8 mouse cellular contexts compared by ENCODE assay signal in genomic region chr2:27758414-27759301, GRCm38 (mm10).
DNase-seq lines count a peak whose midpoint lies in the region; ATAC-seq lines count a peak whose summit lies in the region.

No protein-coding gene starts in this region.

- no peak overlapping the region for H3K9ac ChIP-seq in midbrain, embryonic 13.5 days (replicated peaks)
- peak overlapping the region; percentile 23; the same call in 1 of the 2 replicates for H3K9ac ChIP-seq in kidney, embryonic 14.5 days (ENCODE audit: low read depth, low read length)
- H3K9ac ChIP-seq in limb, embryonic 11.5 days (ENCODE audit: low read length) = 0 out of 2 replicates have a peak overlapping the region, but pooled peaks have one; percentile 13
- peak overlapping the region; percentile 3; the same call in 1 of the 2 replicates for H3K9ac ChIP-seq in midbrain, embryonic 16.5 days (ENCODE audit: low read depth, low read length)

- DNase-seq in midbrain, embryonic 10.5 days (ENCODE audit: low spot score) = no peak
- DNase-seq in fibroblast of lung, adult 2 months (ENCODE audit: low read depth) = peak; percentile 97
- DNase-seq in heart, embryonic 10.5 days (ENCODE audit: low spot score) = peak; percentile 85
- DNase-seq in limb, embryonic 11.5 days (ENCODE audit: low spot score) = peak; percentile 60
- DNase-seq in testis, postnatal 10 days (ENCODE audit: low spot score) = peak; percentile 94

- ATAC-seq in midbrain, embryonic 13.5 days = peak; percentile 41; the same call in 1 of the 2 replicates
- ATAC-seq in kidney, embryonic 14.5 days (ENCODE audit: low FRiP score, low TSS enrichment) = peak; percentile 81
- no peak; the same call in 1 of the 2 replicates for ATAC-seq in limb, embryonic 11.5 days (ENCODE audit: insufficient number of reproducible peaks, low FRiP score, low TSS enrichment, low read depth)
- peak; percentile 70 for ATAC-seq in midbrain, embryonic 16.5 days

- H3K27ac ChIP-seq in midbrain, embryonic 13.5 days = peak overlapping the region; percentile 51; the same call in 1 of the 2 replicates
- H3K27ac ChIP-seq in midbrain, embryonic 10.5 days (replicated peaks) = no peak overlapping the region; the same call in 1 of the 2 replicates
- peak overlapping the region; percentile 71 for H3K27ac ChIP-seq in heart, embryonic 10.5 days
- H3K27ac ChIP-seq in kidney, embryonic 14.5 days (ENCODE audit: low read depth, low read length) = peak overlapping the region; percentile 88
- peak overlapping the region; percentile 87 for H3K27ac ChIP-seq in limb, embryonic 11.5 days (replicated peaks; ENCODE audit: low read depth, low read length)
- peak overlapping the region; percentile 51 for H3K27ac ChIP-seq in midbrain, embryonic 16.5 days (ENCODE audit: low read length)

- H3K4me1 ChIP-seq in midbrain, embryonic 13.5 days (replicated peaks) = peaks cover 30% of the 10 kb centered on the region
- peaks cover 23% of the 10 kb centered on the region for H3K4me1 ChIP-seq in midbrain, embryonic 10.5 days
- H3K4me1 ChIP-seq in heart, embryonic 10.5 days = peaks cover 56% of the 10 kb centered on the region
- peaks cover 27% of the 10 kb centered on the region for H3K4me1 ChIP-seq in kidney, embryonic 14.5 days (ENCODE audit: control insufficient read depth, insufficient read depth, low read length)
- peaks cover 22% of the 10 kb centered on the region for H3K4me1 ChIP-seq in limb, embryonic 11.5 days (ENCODE audit: control insufficient read depth, insufficient read depth, low read length)
- H3K4me1 ChIP-seq in midbrain, embryonic 16.5 days (ENCODE audit: control insufficient read depth, insufficient read depth, low read length) = peaks cover 17% of the 10 kb centered on the region; the same call in 1 of the 2 replicates

- WGBS in midbrain, embryonic 13.5 days = 63% methylated on average over 20 of the region's 20 CpGs
- 79% methylated on average over 20 of the region's 20 CpGs for WGBS in midbrain, embryonic 10.5 days
- WGBS in heart, embryonic 10.5 days = 64% methylated on average over 20 of the region's 20 CpGs
- 28% methylated on average over 20 of the region's 20 CpGs for WGBS in kidney, embryonic 14.5 days
- WGBS in limb, embryonic 11.5 days = 40% methylated on average over 20 of the region's 20 CpGs
- 58% methylated on average over 20 of the region's 20 CpGs for WGBS in midbrain, embryonic 16.5 days

- H3K27me3 ChIP-seq in midbrain, embryonic 13.5 days = no peaks in the 10 kb centered on the region
- no peaks in the 10 kb centered on the region for H3K27me3 ChIP-seq in midbrain, embryonic 10.5 days (ENCODE audit: low read depth, poor library complexity, severe bottlenecking)
- H3K27me3 ChIP-seq in heart, embryonic 10.5 days (ENCODE audit: insufficient read depth, poor library complexity, severe bottlenecking) = peaks cover 98% of the 10 kb centered on the region
- H3K27me3 ChIP-seq in kidney, embryonic 14.5 days (ENCODE audit: control insufficient read depth, insufficient read depth, low read length) = no peaks in the 10 kb centered on the region
- no peaks in the 10 kb centered on the region for H3K27me3 ChIP-seq in limb, embryonic 11.5 days (ENCODE audit: control insufficient read depth, insufficient read depth, low read length)
- H3K27me3 ChIP-seq in midbrain, embryonic 16.5 days (ENCODE audit: control insufficient read depth, insufficient read depth, low read depth, low read length) = no peaks in the 10 kb centered on the region

- no peak overlapping the region for H3K4me2 ChIP-seq in midbrain, embryonic 13.5 days (replicated peaks)
- peak overlapping the region; percentile 24 for H3K4me2 ChIP-seq in kidney, embryonic 14.5 days (replicated peaks; ENCODE audit: low read depth, low read length)
- 0 out of 2 replicates have a peak overlapping the region, but pooled peaks have one; percentile 13 for H3K4me2 ChIP-seq in limb, embryonic 11.5 days (ENCODE audit: low read depth, severe bottlenecking)
- no peak overlapping the region for H3K4me2 ChIP-seq in midbrain, embryonic 16.5 days (ENCODE audit: low read length)

- H3K9me3 ChIP-seq in midbrain, embryonic 13.5 days = no peaks in the 10 kb centered on the region
- H3K9me3 ChIP-seq in midbrain, embryonic 10.5 days (replicated peaks) = no peaks in the 10 kb centered on the region
- no peaks in the 10 kb centered on the region for H3K9me3 ChIP-seq in heart, embryonic 10.5 days
- H3K9me3 ChIP-seq in kidney, embryonic 14.5 days (ENCODE audit: control insufficient read depth, low read length) = no peaks in the 10 kb centered on the region
- no peaks in the 10 kb centered on the region for H3K9me3 ChIP-seq in limb, embryonic 11.5 days (ENCODE audit: control insufficient read depth, low read length)
- H3K9me3 ChIP-seq in midbrain, embryonic 16.5 days (replicated peaks; ENCODE audit: control insufficient read depth, low read length, poor library complexity, severe bottlenecking) = no peaks in the 10 kb centered on the region

- no peak overlapping the region for H3K4me3 ChIP-seq in midbrain, embryonic 13.5 days (replicated peaks)
- H3K4me3 ChIP-seq in midbrain, embryonic 10.5 days = no peak overlapping the region
- no peak overlapping the region for H3K4me3 ChIP-seq in heart, embryonic 10.5 days
- no peak overlapping the region for H3K4me3 ChIP-seq in kidney, embryonic 14.5 days (ENCODE audit: low read length)
- H3K4me3 ChIP-seq in limb, embryonic 11.5 days (ENCODE audit: low read depth, low read length) = no peak overlapping the region
- no peak overlapping the region for H3K4me3 ChIP-seq in midbrain, embryonic 16.5 days (ENCODE audit: low read depth, low read length)

- H3K36me3 ChIP-seq in midbrain, embryonic 13.5 days = peaks cover 25% of the 10 kb centered on the region
- H3K36me3 ChIP-seq in midbrain, embryonic 10.5 days = peaks cover 85% of the 10 kb centered on the region
- H3K36me3 ChIP-seq in heart, embryonic 10.5 days = peaks cover 79% of the 10 kb centered on the region
- H3K36me3 ChIP-seq in kidney, embryonic 14.5 days (ENCODE audit: control insufficient read depth, insufficient read depth, low read length) = peaks cover 34% of the 10 kb centered on the region
- H3K36me3 ChIP-seq in limb, embryonic 11.5 days (ENCODE audit: control insufficient read depth, insufficient read depth, low read length) = peaks cover 3% of the 10 kb centered on the region
- H3K36me3 ChIP-seq in midbrain, embryonic 16.5 days (ENCODE audit: control insufficient read depth, insufficient read depth, low read length) = no peaks in the 10 kb centered on the region

Comparison
In these comparisons a context has a peak if more than half of its experiments do, and no peak if none do; other contexts are left out.
1. H3K4me2 ChIP-seq: peak in kidney, embryonic 14.5 days (single experiment) and limb, embryonic 11.5 days (single experiment); none in midbrain, embryonic 13.5 days (single experiment) and midbrain, embryonic 16.5 days (single experiment).